Mouse (Mus musculus) lung, adult 2 months (tissue): ENCODE measurements at regions not wholly inside any gene's neighbourhood (a gene's known extent, or its start where the extent isn't known, plus 50 kb on each side); places are given as distances from the start of the nearest gene placed in this dataset.

Experiments
- DNase-seq: peaks from one replicate; pipeline ENCODE4 v3.0.0; 2022
- H3K4me1 ChIP-seq: fragments of 200-500 bp; 2 replicates; pipeline ENCODE4 v1.6.1; 2011; ENCODE audit warnings: low read length; ENCODE audit not compliant: control insufficient read depth, insufficient read depth
- H3K4me3 ChIP-seq: fragments of 200-500 bp; replicated peaks from 2 replicates; pipeline ENCODE3; 2011; ENCODE audit warnings: low read depth, mild to moderate bottlenecking, control low read depth, low read length; ENCODE audit errors: extremely low read depth
- CTCF ChIP-seq: fragments of 200-500 bp; IDR thresholded peaks from 2 replicates; pipeline ENCODE4 v1.5.1; 2011; ENCODE audit warnings: mild to moderate bottlenecking, low read length, control low read depth; ENCODE audit not compliant: insufficient read depth
- POLR2A ChIP-seq: fragments of 200-500 bp; IDR thresholded peaks from 2 replicates; pipeline ENCODE4 v1.6.1; 2011; ENCODE audit warnings: low read depth, mild to moderate bottlenecking, control low read depth, low read length, borderline replicate concordance; ENCODE audit errors: extremely low read depth
- WGBS: fragments of 180-500 bp; shearing (Covaris S2); methylation state at CpG from one replicate; pipeline ENCODE4 v1.1.7; 2018; 5-methylcytosine and 5-hydroxymethylcytosine counted together

GRCm38 (mm10) chr10:124297198-124297677 is 1033.4 kb downstream of the Fam19a2 start:
- WGBS, result 46% methylated on average over 2 of the region's 2 CpGs
- DNase-seq, result no peak
- TF ChIP-seq POLR2A (no peak), CTCF (no peak)
- no peaks in the 10 kb centered on the region for H3K4me1 ChIP-seq
- H3K4me3 ChIP-seq, result no peak overlapping the region

- no peak overlapping the region for H3K4me3 ChIP-seq
- H3K4me1 ChIP-seq, result no peaks in the 10 kb centered on the region
- WGBS, result 63% methylated on average over 1 of the region's 1 CpGs
- DNase-seq, result no peak
- TF ChIP-seq CTCF, result no peak
- TF ChIP-seq POLR2A, result no peak
Observed at GRCm38 (mm10) chr10:124304683-124305082, 1040.9 kb downstream of the Fam19a2 start.

- TF ChIP-seq CTCF (no peak), POLR2A (no peak)
- no peaks in the 10 kb centered on the region for H3K4me1 ChIP-seq
- WGBS, result 76% methylated on average over 3 of the region's 3 CpGs
- no peak for DNase-seq
- H3K4me3 ChIP-seq, result no peak overlapping the region
Observed at GRCm38 (mm10) chr10:124305644-124306043, 1041.8 kb downstream of the Fam19a2 start.

GRCm38 (mm10) chr10:124318761-124319160 is 1055.0 kb downstream of the Fam19a2 start:
- TF ChIP-seq POLR2A (no peak), CTCF (no peak)
- no peak overlapping the region for H3K4me3 ChIP-seq
- no peaks in the 10 kb centered on the region for H3K4me1 ChIP-seq
- WGBS, result 36% methylated on average over 1 of the region's 1 CpGs
- DNase-seq, result no peak

- 62% methylated on average over 8 of the region's 8 CpGs for WGBS
- H3K4me1 ChIP-seq, result no peaks in the 10 kb centered on the region
- no peak overlapping the region for H3K4me3 ChIP-seq
- TF ChIP-seq POLR2A (no peak), CTCF (no peak)
- no peak for DNase-seq
Observed at GRCm38 (mm10) chr10:124320191-124321110, 1056.7 kb downstream of the Fam19a2 start.

- Histone ChIP-seq H3K4me1 (no peaks in the 10 kb centered on the region), H3K4me3 (no peak overlapping the region)
- WGBS, result 84% methylated on average over 1 of the region's 1 CpGs
- no peak for DNase-seq
- TF ChIP-seq CTCF (no peak), POLR2A (no peak)
Observed at GRCm38 (mm10) chr10:124332491-124332890, 1056.8 kb downstream of the Slc16a7 start.

GRCm38 (mm10) chr10:124338923-124339322 is 1050.3 kb downstream of the Slc16a7 start:
- no peak overlapping the region for H3K4me3 ChIP-seq
- H3K4me1 ChIP-seq, result no peaks in the 10 kb centered on the region
- WGBS, result 84% methylated on average over 3 of the region's 3 CpGs
- TF ChIP-seq CTCF (no peak), POLR2A (no peak)
- no peak for DNase-seq

- no peak for DNase-seq
- Histone ChIP-seq H3K4me1 (no peaks in the 10 kb centered on the region), H3K4me3 (no peak overlapping the region)
- TF ChIP-seq POLR2A, result no peak
- TF ChIP-seq CTCF, result no peak
- 49% methylated on average over 2 of the region's 2 CpGs for WGBS
Observed at GRCm38 (mm10) chr10:124349300-124349699, 1040.0 kb downstream of the Slc16a7 start.

- Histone ChIP-seq H3K4me3 (no peak overlapping the region), H3K4me1 (no peaks in the 10 kb centered on the region)
- DNase-seq, result no peak
- no peak for TF ChIP-seq POLR2A
- no peak for TF ChIP-seq CTCF
Observed at GRCm38 (mm10) chr10:124362795-124363194, 1026.5 kb downstream of the Slc16a7 start.

- WGBS, result 60% methylated on average over 2 of the region's 2 CpGs
- no peak for TF ChIP-seq CTCF
- no peak for TF ChIP-seq POLR2A
Observed at GRCm38 (mm10) chr10:124370994-124371393, 1018.3 kb downstream of the Slc16a7 start.

GRCm38 (mm10) chr10:124402647-124403046 is 986.6 kb downstream of the Slc16a7 start:
- Histone ChIP-seq H3K4me3 (no peak overlapping the region), H3K4me1 (no peaks in the 10 kb centered on the region)
- TF ChIP-seq POLR2A (no peak), CTCF (no peak)
- no peak for DNase-seq
- 68% methylated on average over 2 of the region's 2 CpGs for WGBS

More at GRCm38 (mm10) chr10:124370994-124371393, 1018.3 kb downstream of the Slc16a7 start:
- no peak overlapping the region for H3K4me3 ChIP-seq
- no peaks in the 10 kb centered on the region for H3K4me1 ChIP-seq
- no peak for DNase-seq
